Mouse (Mus musculus) liver, embryonic 18 days (tissue): ENCODE results near the gene Olfr1342. TPM values are rescaled to one million over a fixed set of nuclear protein-coding genes. Genes with fewer than 3 reads are reported as not detected.

ENCODE experiments used
- polyA plus RNA-seq: library from polyadenylated mRNA; depleted of rRNA; stranded (reverse); fragments of >200 nt; gene quantifications from 2 replicates; pipeline ENCODE4 v1.2.3, GENCODE M21; 2012; rRNA removed

Olfr1342 gene
- polyA plus RNA-seq, result not detected in 2 replicates

DNA sequence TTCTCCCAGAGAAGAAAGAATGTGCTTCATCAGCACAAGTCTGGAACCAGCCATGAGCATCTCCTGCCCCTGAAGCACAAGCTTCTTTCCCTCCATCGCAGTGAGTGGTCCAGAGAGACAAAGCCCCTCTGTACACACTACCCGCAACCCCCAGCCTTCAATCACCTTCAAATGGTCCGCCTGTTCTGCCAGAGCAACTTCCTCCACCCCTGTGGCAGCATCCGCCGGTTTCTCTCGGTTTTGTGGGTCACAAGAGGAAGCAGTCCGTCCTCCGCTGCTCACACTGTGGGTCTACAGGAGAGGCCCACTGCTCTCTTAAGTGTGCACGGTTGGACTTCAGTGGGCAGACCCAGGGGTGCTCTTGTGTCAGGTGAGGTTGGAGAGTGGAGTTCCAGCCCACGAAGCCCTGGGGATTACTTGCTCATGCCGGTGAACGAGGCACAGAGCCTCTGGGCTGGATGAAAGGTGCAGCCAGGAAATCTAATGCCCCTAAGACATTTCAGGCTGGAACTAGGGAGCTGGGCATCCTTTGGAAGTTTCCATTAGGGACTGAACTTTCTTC, at the start of gene Olfr1342:
Gene Olfr1342, minus strand, starts transcription at position 345 of the 562 bp plus-strand sequence.

DNA sequence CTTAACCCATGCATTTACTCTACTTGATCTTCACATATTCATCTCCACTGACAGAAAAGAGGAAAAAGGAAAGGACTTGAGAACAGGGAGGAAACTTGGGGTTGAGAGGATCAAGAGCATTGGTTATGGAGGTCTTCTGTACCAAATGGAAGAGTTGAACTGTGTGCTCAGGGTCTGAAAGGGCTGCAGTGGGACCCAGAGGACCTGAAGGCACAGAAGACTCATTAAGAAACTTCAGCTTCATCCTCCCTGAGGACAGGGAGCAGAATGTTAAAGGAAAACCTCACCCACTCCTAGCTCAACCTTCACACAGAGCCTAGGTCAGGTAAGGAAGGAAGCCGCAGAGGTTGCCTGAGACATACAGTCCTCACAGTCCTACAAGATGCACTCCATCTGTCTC, 39.3 kb upstream of the Olfr1342 start, which contains the start of gene Olfr1339:
Gene Olfr1339, plus strand, starts transcription at position 301 of the 400 bp plus-strand sequence.

DNA sequence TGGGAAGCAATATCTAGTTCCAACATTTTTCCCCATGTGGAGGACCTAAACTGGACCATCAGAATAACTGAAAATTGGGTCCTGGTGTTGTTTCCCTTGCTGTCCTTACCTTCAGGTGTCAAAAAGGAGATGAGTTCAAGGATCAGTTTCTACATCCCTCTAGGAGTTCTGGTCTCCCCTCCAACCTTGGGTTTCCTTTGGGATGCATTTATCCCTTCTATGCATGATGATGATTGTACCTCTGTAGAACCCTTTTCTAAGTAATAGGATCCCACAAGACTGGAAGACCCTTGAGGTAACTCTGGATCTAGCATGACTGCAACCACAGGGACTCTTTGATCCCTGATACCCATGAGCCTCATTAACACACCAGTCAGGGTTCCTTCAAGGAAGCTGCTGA, 27.3 kb upstream of the Olfr1342 start, which contains the start of gene Olfr1340:
Gene Olfr1340, plus strand, starts transcription at position 301 of the 400 bp plus-strand sequence.

DNA sequence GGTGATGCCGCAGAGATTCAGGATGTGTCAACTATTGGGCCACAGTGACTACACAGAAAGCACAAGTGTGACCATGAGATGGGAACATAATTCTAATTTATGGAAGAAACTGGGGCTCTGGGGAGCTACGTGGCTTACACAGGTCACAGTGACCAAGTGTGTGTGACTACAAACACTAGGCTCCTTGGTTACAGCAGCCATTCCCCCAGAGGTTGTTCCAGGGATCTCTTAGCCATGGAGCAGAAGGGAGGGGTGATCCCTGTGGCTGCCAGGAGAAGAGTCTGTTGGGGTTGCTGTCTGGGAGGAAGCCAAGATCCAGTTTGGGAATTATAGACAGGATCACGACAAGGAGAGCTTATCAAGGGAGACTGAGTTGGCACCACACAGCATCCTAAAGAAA, 10.7 kb upstream of the Olfr1342 start, which contains the start of gene Olfr1341:
Gene Olfr1341, plus strand, starts transcription at position 301 of the 400 bp plus-strand sequence.

DNA sequence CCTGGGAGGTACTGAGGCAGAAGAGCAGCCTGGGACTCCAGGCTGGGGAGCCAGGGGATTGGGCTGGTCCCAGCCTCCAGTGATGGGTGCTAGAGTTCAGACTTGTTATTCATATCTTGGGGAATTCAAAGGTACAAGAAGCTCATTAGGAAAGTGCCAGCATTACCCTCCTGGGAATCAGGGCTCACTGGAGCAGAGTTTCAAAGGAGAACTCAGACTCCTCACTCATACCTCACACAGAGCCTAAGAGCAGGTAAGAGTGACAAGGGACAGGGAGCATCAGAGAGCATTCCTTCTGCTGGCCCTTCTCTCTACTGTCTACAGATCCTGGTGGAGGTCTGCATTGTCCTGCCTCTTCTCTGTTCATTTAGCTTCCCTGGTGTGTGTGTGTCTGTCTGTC, 33.9 kb downstream of the Olfr1342 start, which contains the start of gene Olfr62:
Gene Olfr62, plus strand, starts transcription at position 301 of the 400 bp plus-strand sequence.

Other genes starting within 250 kb of the Olfr1342 start
- gene Mpl, start 235.2 kb downstream of the Olfr1342 start, polyA plus RNA-seq, result 3.8 and 4.8 TPM in 2 replicates
- 8.4 and 10.6 TPM in 2 replicates for gene Tie1, start 202.7 kb downstream of the Olfr1342 start, polyA plus RNA-seq
- gene 2610528J11Rik, start 165.8 kb downstream of the Olfr1342 start, polyA plus RNA-seq, result 9.2 TPM in 2 replicates
- gene Tmem125, start 148.7 kb downstream of the Olfr1342 start, polyA plus RNA-seq, result 4.2 and 5.6 TPM in 2 replicates
- gene Cfap57, start 72.0 kb downstream of the Olfr1342 start, polyA plus RNA-seq, result 0.26 and 0.44 TPM in 2 replicates
- 38.1 and 38.9 TPM in 2 replicates for gene Ebna1bp2, start 72.0 kb downstream of the Olfr1342 start, polyA plus RNA-seq
- gene Olfr62, start 33.8 kb downstream of the Olfr1342 start, polyA plus RNA-seq, result not detected in 2 replicates
- not detected in 2 replicates for gene Olfr1341, start 10.8 kb upstream of the Olfr1342 start, polyA plus RNA-seq
- gene Olfr1340, start 27.4 kb upstream of the Olfr1342 start, polyA plus RNA-seq, result not detected in 2 replicates
- gene Olfr1339, start 39.4 kb upstream of the Olfr1342 start, polyA plus RNA-seq, result not detected in 2 replicates
- gene Olfr1338, start 66.0 kb upstream of the Olfr1342 start, polyA plus RNA-seq, result not detected in 2 replicates
- gene Olfr1337, start 89.8 kb upstream of the Olfr1342 start, polyA plus RNA-seq, result not detected in 2 replicates
- gene Olfr1335, start 117.2 kb upstream of the Olfr1342 start, polyA plus RNA-seq, result not detected in 2 replicates
- gene Olfr1333, start 143.5 kb upstream of the Olfr1342 start, polyA plus RNA-seq, result not detected in 2 replicates
- gene Olfr1331, start 171.9 kb upstream of the Olfr1342 start, polyA plus RNA-seq, result not detected in 2 replicates
- not detected in 2 replicates for gene Olfr1330, start 195.8 kb upstream of the Olfr1342 start, polyA plus RNA-seq
- not detected in 2 replicates for gene Olfr1329, start 224.7 kb upstream of the Olfr1342 start, polyA plus RNA-seq
- not detected in 2 replicates for gene Olfr1328, start 245.9 kb upstream of the Olfr1342 start, polyA plus RNA-seq